Mouse (Mus musculus): ENCODE measurements at regions not wholly inside any gene's neighbourhood (a gene's known extent, or its start where the extent isn't known, plus 50 kb on each side); places are given as distances from the start of the nearest gene placed in this dataset.

- Histone ChIP-seq H3K27ac (no peak overlapping the region), H3K36me3 (replicated peaks) (no peaks in the 10 kb centered on the region), H3K4me3 (no peak overlapping the region), H3K27me3 (replicated peaks) (no peaks in the 10 kb centered on the region), H3K9ac (no peak overlapping the region), H3K4me1 (peaks cover 18% of the 10 kb centered on the region), H3K4me2 (no peak overlapping the region), H3K9me3 (no peaks in the 10 kb centered on the region)
- ATAC-seq (replicated peaks): no peak
These were observed 206.3 kb downstream of the Irs2 start for GRCm38 (mm10) chr8:10802003-10802402.

GRCm38 (mm10) chr8:10801580-10801979, 206.7 kb downstream of the Irs2 start:
- no peak overlapping the region for H3K4me2 ChIP-seq
- no peaks in the 10 kb centered on the region for H3K36me3 ChIP-seq (replicated peaks)
- WGBS: 90% methylated on average over 5 of the region's 5 CpGs
- H3K9me3 ChIP-seq: no peaks in the 10 kb centered on the region
- no peak overlapping the region for H3K4me3 ChIP-seq
- no peak for ATAC-seq (replicated peaks)
- no peak overlapping the region for H3K27ac ChIP-seq
- H3K9ac ChIP-seq: no peak overlapping the region
- no peaks in the 10 kb centered on the region for H3K27me3 ChIP-seq (replicated peaks)
- peaks cover 18% of the 10 kb centered on the region for H3K4me1 ChIP-seq

GRCm38 (mm10) chr8:10798444-10798843, 209.8 kb downstream of the Irs2 start:
- H3K27me3 ChIP-seq (replicated peaks): no peaks in the 10 kb centered on the region
- H3K4me2 ChIP-seq: no peak overlapping the region
- H3K9ac ChIP-seq: no peak overlapping the region
- H3K9me3 ChIP-seq: no peaks in the 10 kb centered on the region
- H3K27ac ChIP-seq: no peak overlapping the region
- 74% methylated on average over 1 of the region's 1 CpGs for WGBS
- no peaks in the 10 kb centered on the region for H3K36me3 ChIP-seq (replicated peaks)
- H3K4me1 ChIP-seq: peaks cover 12% of the 10 kb centered on the region
- no peak overlapping the region for H3K4me3 ChIP-seq
- ATAC-seq (replicated peaks): no peak

GRCm38 (mm10) chr8:10794367-10795189, 213.7 kb downstream of the Irs2 start:
- Histone ChIP-seq H3K9ac (no peak overlapping the region; the same call in 1 of the 2 replicates), H3K36me3 (replicated peaks) (no peaks in the 10 kb centered on the region), H3K9me3 (no peaks in the 10 kb centered on the region), H3K27ac (peak overlapping the region; percentile 64), H3K4me2 (no peak overlapping the region), H3K4me3 (no peak overlapping the region), H3K4me1 (peaks cover 12% of the 10 kb centered on the region), H3K27me3 (replicated peaks) (no peaks in the 10 kb centered on the region)
- ATAC-seq (replicated peaks): peak; percentile 78
- WGBS: 6% methylated on average over 10 of the region's 10 CpGs

GRCm38 (mm10) chr8:10793670-10794366, 214.4 kb downstream of the Irs2 start:
- peak; percentile 49 for ATAC-seq (replicated peaks)
- 86% methylated on average over 9 of the region's 9 CpGs for WGBS

GRCm38 (mm10) chr8:10788496-10789200, 219.6 kb downstream of the Irs2 start:
- no peaks in the 10 kb centered on the region for H3K9me3 ChIP-seq
- no peaks in the 10 kb centered on the region for H3K36me3 ChIP-seq (replicated peaks)
- H3K27me3 ChIP-seq (replicated peaks): no peaks in the 10 kb centered on the region
- no peak overlapping the region for H3K9ac ChIP-seq
- ATAC-seq (replicated peaks): no peak
- H3K4me3 ChIP-seq: no peak overlapping the region
- WGBS: 79% methylated on average over 8 of the region's 8 CpGs
- no peak overlapping the region for H3K4me2 ChIP-seq
- peaks cover 12% of the 10 kb centered on the region for H3K4me1 ChIP-seq
- H3K27ac ChIP-seq: no peak overlapping the region

More at GRCm38 (mm10) chr8:10793670-10794366, 214.4 kb downstream of the Irs2 start:
- Histone ChIP-seq H3K36me3 (replicated peaks) (no peaks in the 10 kb centered on the region), H3K4me1 (peaks cover 12% of the 10 kb centered on the region), H3K27me3 (replicated peaks) (no peaks in the 10 kb centered on the region), H3K27ac (peak overlapping the region; percentile 64), H3K4me2 (no peak overlapping the region), H3K9ac (no peak overlapping the region; the same call in 1 of the 2 replicates), H3K9me3 (no peaks in the 10 kb centered on the region), H3K4me3 (no peak overlapping the region)

GRCm38 (mm10) chr8:10785801-10786200, 222.5 kb downstream of the Irs2 start:
- Histone ChIP-seq H3K4me2 (no peak overlapping the region), H3K36me3 (replicated peaks) (no peaks in the 10 kb centered on the region), H3K27ac (0 out of 2 replicates have a peak overlapping the region, but pooled peaks have one; percentile 34), H3K9ac (no peak overlapping the region), H3K9me3 (no peaks in the 10 kb centered on the region), H3K4me3 (no peak overlapping the region), H3K4me1 (peaks cover 11% of the 10 kb centered on the region), H3K27me3 (replicated peaks) (no peaks in the 10 kb centered on the region)
- no peak for ATAC-seq (replicated peaks)
- WGBS: 58% methylated on average over 4 of the region's 4 CpGs

GRCm38 (mm10) chr8:10785311-10785710, 222.9 kb downstream of the Irs2 start:
- Histone ChIP-seq H3K4me1 (peaks cover 11% of the 10 kb centered on the region), H3K9me3 (no peaks in the 10 kb centered on the region), H3K27ac (0 out of 2 replicates have a peak overlapping the region, but pooled peaks have one; percentile 20), H3K9ac (no peak overlapping the region), H3K36me3 (replicated peaks) (no peaks in the 10 kb centered on the region), H3K4me3 (no peak overlapping the region), H3K4me2 (no peak overlapping the region), H3K27me3 (replicated peaks) (no peaks in the 10 kb centered on the region)
- ATAC-seq (replicated peaks): no peak
- 96% methylated on average over 4 of the region's 4 CpGs for WGBS

GRCm38 (mm10) chr8:10784481-10784880, 223.8 kb downstream of the Irs2 start:
- Histone ChIP-seq H3K9me3 (no peaks in the 10 kb centered on the region), H3K27ac (no peak overlapping the region), H3K27me3 (replicated peaks) (no peaks in the 10 kb centered on the region), H3K36me3 (replicated peaks) (no peaks in the 10 kb centered on the region), H3K9ac (no peak overlapping the region), H3K4me3 (no peak overlapping the region), H3K4me1 (peaks cover 11% of the 10 kb centered on the region), H3K4me2 (no peak overlapping the region)
- 31% methylated on average over 1 of the region's 1 CpGs for WGBS
- 0 out of 2 replicates have a peak, but pooled peaks have one; percentile 33 for ATAC-seq (replicated peaks)

GRCm38 (mm10) chr8:10781860-10782259, 226.4 kb downstream of the Irs2 start:
- Histone ChIP-seq H3K27ac (no peak overlapping the region), H3K4me1 (peaks cover 11% of the 10 kb centered on the region), H3K36me3 (replicated peaks) (no peaks in the 10 kb centered on the region), H3K27me3 (replicated peaks) (no peaks in the 10 kb centered on the region), H3K9ac (no peak overlapping the region), H3K4me3 (no peak overlapping the region), H3K9me3 (no peaks in the 10 kb centered on the region), H3K4me2 (no peak overlapping the region)
- 98% methylated on average over 6 of the region's 6 CpGs for WGBS
- no peak for ATAC-seq (replicated peaks)

GRCm38 (mm10) chr8:10779636-10780035, 228.6 kb downstream of the Irs2 start:
- WGBS: 94% methylated on average over 7 of the region's 7 CpGs
- H3K9me3 ChIP-seq: no peaks in the 10 kb centered on the region

More at GRCm38 (mm10) chr8:10779636-10780035, 228.6 kb downstream of the Irs2 start:
- Histone ChIP-seq H3K4me3 (no peak overlapping the region), H3K27me3 (replicated peaks) (no peaks in the 10 kb centered on the region), H3K4me1 (peaks cover 2% of the 10 kb centered on the region; the same call in 1 of the 2 replicates), H3K4me2 (no peak overlapping the region), H3K9ac (no peak overlapping the region), H3K27ac (no peak overlapping the region), H3K36me3 (replicated peaks) (no peaks in the 10 kb centered on the region)
- ATAC-seq (replicated peaks): no peak

Data from midbrain, embryonic 15.5 days (tissue).